Mouse (Mus musculus) erythroblast, embryonic 14.5 days (primary cell): Measurements from ENCODE around the gene Hlx.

ENCODE experiments used
- GATA1 ChIP-seq: IDR thresholded peaks from 2 replicates; pipeline ENCODE4 v1.6.1; 2012; ENCODE audit warnings: low read length, inconsistent platforms, mixed read lengths
- TAL1 ChIP-seq: IDR thresholded peaks from 3 replicates; pipeline ENCODE4 v1.6.1; 2012; ENCODE audit warnings: low read length, inconsistent platforms, mixed read lengths

- no peak for TF ChIP-seq TAL1
- no peak for TF ChIP-seq GATA1
Measured at GRCm38 (mm10) chr1:184688026-184688425, 44.4 kb downstream of the Hlx start.
